Mouse (Mus musculus): ENCODE measurements at regions not wholly inside any gene's neighbourhood (a gene's known extent, or its start where the extent isn't known, plus 50 kb on each side); places are given as distances from the start of the nearest gene placed in this dataset.
"Not testable (repeated sequence)": the region's sequence is repeated elsewhere in the genome, so short reads cannot be mapped to it uniquely, and the experiment has no call there.

- ATAC-seq (ENCODE audit: low FRiP score, low TSS enrichment) (no peak), DNase-seq (ENCODE audit: low spot score) (no peak)
- H3K9me3 ChIP-seq (ENCODE audit: control insufficient read depth, low read length): no peaks in the 10 kb centered on the region
- 63% methylated on average over 1 of the region's 1 CpGs for WGBS
- no peaks in the 10 kb centered on the region for H3K36me3 ChIP-seq (ENCODE audit: control insufficient read depth, insufficient read depth, low read length)
- no peak overlapping the region for H3K4me2 ChIP-seq (replicated peaks; ENCODE audit: low read depth)
- no peak overlapping the region for H3K4me3 ChIP-seq (ENCODE audit: low read depth, low read length)
- no peak overlapping the region for H3K27ac ChIP-seq (replicated peaks)
- TF ChIP-seq CTCF (IDR thresholded peaks at IDR 0.05; ENCODE audit: low read depth) (no peak), EP300 (optimal IDR thresholded peaks at IDR 0.05) (no peak)
- H3K27me3 ChIP-seq (ENCODE audit: control insufficient read depth, insufficient read depth, low read length): no peaks in the 10 kb centered on the region
- no peaks in the 10 kb centered on the region for H3K4me1 ChIP-seq (replicated peaks; ENCODE audit: control insufficient read depth, insufficient read depth)
- no peak overlapping the region for H3K9ac ChIP-seq (ENCODE audit: low read length)
These were observed 181.3 kb upstream of the Pfkp start for GRCm38 (mm10) chr13:6829882-6830281.

- H3K27me3 ChIP-seq (ENCODE audit: control insufficient read depth, insufficient read depth, low read length): no peaks in the 10 kb centered on the region
- H3K4me3 ChIP-seq (ENCODE audit: low read depth, low read length): no peak overlapping the region
- no peak overlapping the region for H3K9ac ChIP-seq (ENCODE audit: low read length)
- TF ChIP-seq CTCF (IDR thresholded peaks at IDR 0.05; ENCODE audit: low read depth) (no peak), EP300 (optimal IDR thresholded peaks at IDR 0.05) (no peak)
- no peak for ATAC-seq (ENCODE audit: low FRiP score, low TSS enrichment)
- H3K9me3 ChIP-seq (ENCODE audit: control insufficient read depth, low read length): no peaks in the 10 kb centered on the region
- no peak overlapping the region for H3K27ac ChIP-seq (replicated peaks)
- H3K4me2 ChIP-seq (replicated peaks; ENCODE audit: low read depth): no peak overlapping the region
- no peaks in the 10 kb centered on the region for H3K4me1 ChIP-seq (replicated peaks; ENCODE audit: control insufficient read depth, insufficient read depth)
- no peaks in the 10 kb centered on the region for H3K36me3 ChIP-seq (ENCODE audit: control insufficient read depth, insufficient read depth, low read length)
- DNase-seq (ENCODE audit: low spot score): no peak
- 88% methylated on average over 5 of the region's 5 CpGs for WGBS
These were observed 180.8 kb upstream of the Pfkp start for GRCm38 (mm10) chr13:6829346-6829745.

- not testable (repeated sequence) for H3K36me3 ChIP-seq (ENCODE audit: control insufficient read depth, insufficient read depth, low read length); H3K9me3 ChIP-seq (ENCODE audit: control insufficient read depth, low read length); H3K27ac ChIP-seq (replicated peaks); DNase-seq (ENCODE audit: low spot score); H3K4me2 ChIP-seq (replicated peaks; ENCODE audit: low read depth); H3K9ac ChIP-seq (ENCODE audit: low read length); H3K27me3 ChIP-seq (ENCODE audit: control insufficient read depth, insufficient read depth, low read length); H3K4me1 ChIP-seq (replicated peaks; ENCODE audit: control insufficient read depth, insufficient read depth); ATAC-seq (ENCODE audit: low FRiP score, low TSS enrichment); H3K4me3 ChIP-seq (ENCODE audit: low read depth, low read length)
- WGBS: 81% methylated on average over 8 of the region's 8 CpGs
These were observed 180.2 kb upstream of the Pfkp start for GRCm38 (mm10) chr13:6828601-6829330.

- Histone ChIP-seq H3K36me3 (ENCODE audit: control insufficient read depth, insufficient read depth, low read length) (no peaks in the 10 kb centered on the region), H3K4me2 (replicated peaks; ENCODE audit: low read depth) (no peak overlapping the region), H3K4me1 (replicated peaks; ENCODE audit: control insufficient read depth, insufficient read depth) (no peaks in the 10 kb centered on the region), H3K27ac (replicated peaks) (no peak overlapping the region), H3K4me3 (ENCODE audit: low read depth, low read length) (no peak overlapping the region), H3K27me3 (ENCODE audit: control insufficient read depth, insufficient read depth, low read length) (no peaks in the 10 kb centered on the region), H3K9me3 (ENCODE audit: control insufficient read depth, low read length) (no peaks in the 10 kb centered on the region), H3K9ac (ENCODE audit: low read length) (no peak overlapping the region)
- no peak for ATAC-seq (ENCODE audit: low FRiP score, low TSS enrichment)
- TF ChIP-seq CTCF (IDR thresholded peaks at IDR 0.05; ENCODE audit: low read depth): no peak
- DNase-seq (ENCODE audit: low spot score): no peak
- 57% methylated on average over 5 of the region's 5 CpGs for WGBS
These were observed 153.9 kb upstream of the Pfkp start for GRCm38 (mm10) chr13:6802243-6803157.

GRCm38 (mm10) chr13:6767936-6768588 lies 119.5 kb upstream of the Pfkp start:
- WGBS: 71% methylated on average over 6 of the region's 6 CpGs
- no peak for DNase-seq (ENCODE audit: low spot score)
- no peak for ATAC-seq (ENCODE audit: low FRiP score, low TSS enrichment)
- Histone ChIP-seq H3K27me3 (ENCODE audit: control insufficient read depth, insufficient read depth, low read length) (no peaks in the 10 kb centered on the region), H3K4me3 (ENCODE audit: low read depth, low read length) (no peak overlapping the region), H3K9me3 (ENCODE audit: control insufficient read depth, low read length) (no peaks in the 10 kb centered on the region), H3K9ac (ENCODE audit: low read length) (no peak overlapping the region), H3K36me3 (ENCODE audit: control insufficient read depth, insufficient read depth, low read length) (no peaks in the 10 kb centered on the region), H3K27ac (replicated peaks) (no peak overlapping the region), H3K4me2 (replicated peaks; ENCODE audit: low read depth) (no peak overlapping the region), H3K4me1 (replicated peaks; ENCODE audit: control insufficient read depth, insufficient read depth) (no peaks in the 10 kb centered on the region)
- TF ChIP-seq CTCF (IDR thresholded peaks at IDR 0.05; ENCODE audit: low read depth) (no peak), EP300 (optimal IDR thresholded peaks at IDR 0.05) (no peak)
